Mouse (Mus musculus): Measurements from ENCODE around the gene Gm5089. TPM values are rescaled to one million over a fixed set of nuclear protein-coding genes. Genes with fewer than 3 reads are reported as not detected.

Gene Gm5089
- polyA plus RNA-seq, 1 experiment from 2014 or later, result not detected

DNA sequence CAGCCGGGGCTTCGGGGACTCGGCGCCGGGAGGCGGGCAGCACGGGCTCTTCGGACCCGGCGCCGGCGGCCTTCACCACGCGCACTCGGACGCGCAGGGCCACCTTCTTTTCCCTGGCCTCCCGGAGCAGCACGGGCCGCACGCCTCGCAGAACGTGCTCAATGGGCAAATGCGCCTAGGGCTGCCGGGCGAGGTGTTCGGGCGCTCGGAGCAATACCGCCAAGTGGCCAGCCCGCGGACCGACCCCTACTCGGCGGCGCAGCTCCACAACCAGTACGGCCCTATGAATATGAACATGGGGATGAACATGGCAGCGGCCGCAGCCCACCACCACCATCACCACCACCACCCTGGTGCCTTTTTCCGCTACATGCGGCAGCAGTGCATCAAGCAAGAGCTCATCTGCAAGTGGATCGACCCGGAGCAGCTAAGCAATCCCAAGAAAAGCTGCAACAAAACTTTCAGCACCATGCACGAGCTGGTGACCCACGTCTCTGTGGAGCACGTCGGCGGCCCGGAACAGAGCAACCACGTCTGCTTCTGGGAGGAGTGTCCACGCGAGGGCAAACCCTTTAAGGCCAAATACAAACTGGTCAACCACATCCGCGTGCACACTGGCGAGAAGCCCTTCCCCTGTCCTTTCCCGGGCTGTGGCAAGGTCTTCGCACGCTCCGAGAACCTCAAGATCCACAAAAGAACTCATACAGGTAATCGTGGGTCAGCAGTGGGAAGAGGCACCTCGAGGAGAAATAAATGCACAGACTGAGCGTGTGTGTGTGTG lies 25.3 kb upstream of the Gm5089 start:
- H3K27ac ChIP-seq (replicated peaks; ENCODE audit: low read depth, low read length), result peak overlapping the region; percentile 68
- no peaks in the 10 kb centered on the region for H3K9me3 ChIP-seq (replicated peaks; ENCODE audit: control insufficient read depth, low read length)
- DNase-seq (ENCODE audit: low spot score) (peak; percentile 50), ATAC-seq (replicated peaks; ENCODE audit: insufficient number of reproducible peaks, low FRiP score, low TSS enrichment, low read depth) (no peak)
- peak overlapping the region; percentile 48 for H3K4me3 ChIP-seq (ENCODE audit: low read depth, low read length)
- H3K9ac ChIP-seq (replicated peaks; ENCODE audit: low read length), result peak overlapping the region; percentile 68
- peaks cover 9% of the 10 kb centered on the region for H3K4me1 ChIP-seq (ENCODE audit: control insufficient read depth, insufficient read depth, low read length)
- no peaks in the 10 kb centered on the region for H3K36me3 ChIP-seq (replicated peaks; ENCODE audit: control insufficient read depth, insufficient read depth, low read depth, low read length)
- peak overlapping the region; percentile 83 for H3K4me2 ChIP-seq (ENCODE audit: low read depth, low read length)
- peaks cover 59% of the 10 kb centered on the region for H3K27me3 ChIP-seq (ENCODE audit: control insufficient read depth, insufficient read depth, low read length)
- WGBS, result under 1% methylated on average over 62 of the region's 62 CpGs

DNA sequence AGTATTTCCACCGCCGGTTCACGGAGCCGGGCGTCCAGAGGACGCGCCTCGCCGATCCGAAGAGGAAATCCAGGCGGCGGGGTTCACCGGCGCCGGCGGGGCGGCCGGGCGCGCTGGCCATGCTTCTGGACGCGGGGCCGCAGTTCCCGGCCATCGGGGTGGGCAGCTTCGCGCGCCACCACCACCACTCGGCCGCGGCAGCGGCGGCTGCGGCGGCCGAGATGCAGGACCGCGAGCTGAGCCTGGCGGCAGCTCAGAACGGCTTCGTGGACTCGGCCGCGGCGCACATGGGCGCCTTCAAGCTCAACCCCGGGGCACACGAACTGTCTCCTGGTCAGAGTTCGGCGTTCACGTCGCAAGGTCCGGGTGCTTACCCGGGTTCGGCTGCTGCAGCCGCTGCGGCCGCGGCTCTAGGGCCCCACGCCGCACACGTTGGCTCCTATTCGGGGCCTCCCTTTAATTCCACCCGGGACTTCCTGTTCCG lies 24.7 kb upstream of the Gm5089 start:
- ATAC-seq (replicated peaks; ENCODE audit: insufficient number of reproducible peaks, low FRiP score, low TSS enrichment, low read depth), result no peak
- under 1% methylated on average over 53 of the region's 65 CpGs for WGBS
- H3K9ac ChIP-seq (replicated peaks; ENCODE audit: low read length), result peak overlapping the region; percentile 68
- peaks cover 9% of the 10 kb centered on the region for H3K4me1 ChIP-seq (ENCODE audit: control insufficient read depth, insufficient read depth, low read length)
- H3K27me3 ChIP-seq (ENCODE audit: control insufficient read depth, insufficient read depth, low read length), result peaks cover 59% of the 10 kb centered on the region
- no peaks in the 10 kb centered on the region for H3K36me3 ChIP-seq (replicated peaks; ENCODE audit: control insufficient read depth, insufficient read depth, low read depth, low read length)
- peak overlapping the region; percentile 68 for H3K27ac ChIP-seq (replicated peaks; ENCODE audit: low read depth, low read length)
- peak; percentile 49 for DNase-seq (ENCODE audit: low spot score)
- no peaks in the 10 kb centered on the region for H3K9me3 ChIP-seq (replicated peaks; ENCODE audit: control insufficient read depth, low read length)
- peak overlapping the region; percentile 83 for H3K4me2 ChIP-seq (ENCODE audit: low read depth, low read length)
- H3K4me3 ChIP-seq (ENCODE audit: low read depth, low read length), result peak overlapping the region; percentile 48

DNA sequence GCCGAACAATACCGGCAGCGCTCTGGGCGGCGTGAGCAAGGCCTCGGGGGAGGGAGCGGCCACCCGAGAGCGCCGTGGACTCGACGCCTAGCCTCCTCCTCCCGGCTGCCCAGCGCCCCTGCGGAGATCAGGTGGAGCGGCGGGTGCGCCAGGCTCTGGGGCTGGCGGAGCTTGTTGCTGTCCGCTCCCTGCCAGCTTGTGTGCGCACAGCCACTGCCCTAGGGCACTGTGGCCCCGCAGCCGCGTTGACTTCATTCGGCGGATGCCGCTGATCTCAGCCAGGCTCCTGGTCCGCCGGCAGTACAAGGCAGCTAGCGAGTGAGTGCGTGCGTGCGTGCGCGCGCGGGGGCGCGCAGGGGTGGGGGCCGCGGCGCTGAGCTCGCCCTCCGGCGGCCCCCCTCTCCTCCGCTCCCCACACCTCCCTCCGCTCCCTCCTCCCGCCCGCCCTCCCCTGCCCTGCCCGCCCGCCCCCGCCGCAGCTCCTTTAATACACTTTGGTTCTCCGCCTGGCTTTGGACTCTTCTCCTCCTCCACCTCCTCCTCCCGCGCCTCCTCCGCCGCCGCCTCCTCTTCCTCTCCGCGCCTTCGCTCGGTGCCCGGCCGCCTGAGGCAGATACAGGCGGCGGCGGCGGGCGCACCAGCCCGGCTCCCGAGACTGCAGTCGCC lies 24.1 kb upstream of the Gm5089 start, which contains the start of gene Zic2:
Zic2 (plus strand) TSS at position 545 of the 666 bp plus-strand sequence.
- Histone ChIP-seq H3K27ac (replicated peaks; ENCODE audit: low read depth, low read length) (peak within 1 kb of the TSS; percentile 68), H3K9ac (replicated peaks; ENCODE audit: low read length) (peak within 1 kb of the TSS; percentile 68), H3K27me3 (ENCODE audit: control insufficient read depth, insufficient read depth, low read length) (peaks cover 54% of the 10 kb centered on the region), H3K9me3 (replicated peaks; ENCODE audit: control insufficient read depth, low read length) (no peaks in the 10 kb centered on the region), H3K4me1 (ENCODE audit: control insufficient read depth, insufficient read depth, low read length) (peaks cover 9% of the 10 kb centered on the region), H3K4me2 (ENCODE audit: low read depth, low read length) (peak within 1 kb of the TSS; percentile 83), H3K36me3 (replicated peaks; ENCODE audit: control insufficient read depth, insufficient read depth, low read depth, low read length) (no peaks in the 10 kb centered on the region), H3K4me3 (ENCODE audit: low read depth, low read length) (peak within 1 kb of the TSS; percentile 48)
- DNase-seq (ENCODE audit: low spot score) (peak; percentile 68), ATAC-seq (replicated peaks; ENCODE audit: insufficient number of reproducible peaks, low FRiP score, low TSS enrichment, low read depth) (peak; percentile 64)
- under 1% methylated on average over 41 of the region's 73 CpGs for WGBS

DNA sequence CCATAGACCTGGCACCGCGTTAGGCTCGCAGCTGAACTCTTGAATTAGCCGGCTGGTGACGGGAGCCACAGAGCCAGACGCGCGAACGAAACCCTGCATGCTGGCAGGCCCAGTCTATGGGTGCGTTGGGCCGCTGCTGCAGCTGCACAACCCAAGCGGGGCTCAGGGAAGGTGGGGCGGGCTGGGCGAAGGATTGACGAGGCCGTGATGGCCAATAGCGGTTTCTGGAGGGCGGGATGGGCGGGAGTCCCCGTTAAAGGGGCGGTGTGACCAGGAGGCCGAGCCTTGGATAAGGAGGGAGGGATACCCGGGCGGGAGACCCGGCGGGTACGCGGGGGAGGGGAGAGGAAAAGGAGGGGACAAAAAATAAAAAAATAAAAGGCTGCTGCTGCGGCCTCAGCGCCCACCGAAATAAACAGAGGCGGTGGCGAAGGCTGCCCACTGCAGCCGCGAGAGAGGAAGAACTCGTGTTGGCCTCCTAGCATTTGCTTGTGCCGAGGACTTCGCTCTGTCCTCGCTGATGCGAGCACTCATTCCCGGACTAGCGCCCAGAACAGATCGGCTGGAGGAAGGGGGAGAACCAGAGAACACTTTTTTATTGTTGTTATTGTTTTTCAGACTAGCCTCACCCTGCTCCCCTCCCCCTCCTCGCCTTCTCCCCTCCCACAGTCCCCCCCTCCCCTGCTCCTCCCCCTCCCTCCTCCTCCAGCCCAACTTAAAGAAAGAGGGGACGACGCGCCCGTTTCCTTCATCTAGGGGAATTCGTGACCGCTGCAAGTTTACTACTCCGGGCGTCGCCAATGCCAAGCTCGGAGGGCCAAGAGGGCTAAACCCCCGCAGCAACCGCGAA lies 23.4 kb upstream of the Gm5089 start:
- Histone ChIP-seq H3K27ac (replicated peaks; ENCODE audit: low read depth, low read length) (peak overlapping the region; percentile 67), H3K9ac (replicated peaks; ENCODE audit: low read length) (peak overlapping the region; percentile 57), H3K9me3 (replicated peaks; ENCODE audit: control insufficient read depth, low read length) (no peaks in the 10 kb centered on the region), H3K4me2 (ENCODE audit: low read depth, low read length) (peak overlapping the region; percentile 83), H3K4me1 (ENCODE audit: control insufficient read depth, insufficient read depth, low read length) (peaks cover 9% of the 10 kb centered on the region), H3K27me3 (ENCODE audit: control insufficient read depth, insufficient read depth, low read length) (peaks cover 54% of the 10 kb centered on the region), H3K4me3 (ENCODE audit: low read depth, low read length) (peak overlapping the region; percentile 48), H3K36me3 (replicated peaks; ENCODE audit: control insufficient read depth, insufficient read depth, low read depth, low read length) (no peaks in the 10 kb centered on the region)
- WGBS, result under 1% methylated on average over 56 of the region's 57 CpGs
- ATAC-seq (replicated peaks; ENCODE audit: insufficient number of reproducible peaks, low FRiP score, low TSS enrichment, low read depth) (peak; percentile 86), DNase-seq (ENCODE audit: low spot score) (peak; percentile 83)

DNA sequence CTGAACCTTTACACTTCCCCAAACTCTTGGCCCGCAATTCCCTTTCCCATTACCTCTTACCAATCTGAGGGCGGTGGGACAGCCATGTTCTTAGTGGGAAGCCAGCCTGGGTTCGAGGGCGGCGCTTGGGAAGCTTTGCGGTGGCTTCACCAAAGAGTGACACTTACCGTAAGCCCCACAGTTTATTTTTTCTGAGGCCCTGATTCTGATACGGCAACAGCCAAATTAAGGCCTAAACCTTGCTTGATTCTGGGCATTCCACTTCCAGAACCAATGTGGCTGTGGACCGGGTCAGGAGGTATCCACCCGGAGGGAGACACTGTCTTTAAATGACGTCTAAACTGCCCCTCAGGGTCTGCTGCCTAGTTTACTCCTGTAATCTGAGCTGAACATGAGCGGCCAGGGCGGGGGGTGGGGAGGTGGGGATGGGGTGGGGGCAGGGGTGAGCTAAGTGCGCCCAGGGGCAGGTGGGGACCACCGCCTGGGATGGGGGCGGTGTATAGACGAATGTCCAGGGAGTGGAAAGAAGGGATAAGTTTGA lies 22.4 kb upstream of the Gm5089 start:
- ATAC-seq (replicated peaks; ENCODE audit: insufficient number of reproducible peaks, low FRiP score, low TSS enrichment, low read depth) (no peak), DNase-seq (ENCODE audit: low spot score) (peak; percentile 3)
- H3K4me1 ChIP-seq (ENCODE audit: control insufficient read depth, insufficient read depth, low read length), result peaks cover 6% of the 10 kb centered on the region
- no peak overlapping the region; the same call in 1 of the 2 replicates for H3K4me2 ChIP-seq (ENCODE audit: low read depth, low read length)
- 0% methylated on average over 17 of the region's 17 CpGs for WGBS
- H3K36me3 ChIP-seq (replicated peaks; ENCODE audit: control insufficient read depth, insufficient read depth, low read depth, low read length), result no peaks in the 10 kb centered on the region
- no peak overlapping the region for H3K9ac ChIP-seq (replicated peaks; ENCODE audit: low read length)
- peaks cover 54% of the 10 kb centered on the region for H3K27me3 ChIP-seq (ENCODE audit: control insufficient read depth, insufficient read depth, low read length)
- H3K27ac ChIP-seq (replicated peaks; ENCODE audit: low read depth, low read length), result no peak overlapping the region
- peak overlapping the region; percentile 48; the same call in 1 of the 2 replicates for H3K4me3 ChIP-seq (ENCODE audit: low read depth, low read length)
- no peaks in the 10 kb centered on the region for H3K9me3 ChIP-seq (replicated peaks; ENCODE audit: control insufficient read depth, low read length)

DNA sequence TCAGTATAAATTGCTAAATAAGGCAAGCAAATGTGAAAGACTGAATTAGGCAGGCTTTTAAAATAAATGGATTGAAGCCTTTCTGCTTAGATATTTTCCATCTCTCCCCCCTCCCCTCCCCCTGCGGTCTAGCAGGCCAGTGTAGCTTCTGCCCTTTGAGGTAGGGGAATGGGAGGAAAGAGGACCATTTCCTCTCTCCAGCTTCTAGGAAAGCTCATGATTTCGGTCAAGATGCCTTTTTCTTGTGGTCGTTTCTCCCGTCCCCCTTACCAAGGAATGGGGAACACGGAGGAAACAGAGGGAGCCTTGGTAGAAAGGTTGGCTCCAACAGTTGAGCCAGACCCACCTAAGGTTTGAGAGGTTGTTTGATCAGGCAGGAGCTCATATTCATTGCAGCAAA lies 21.7 kb upstream of the Gm5089 start:
- no peak overlapping the region for H3K9ac ChIP-seq (replicated peaks; ENCODE audit: low read length)
- H3K36me3 ChIP-seq (replicated peaks; ENCODE audit: control insufficient read depth, insufficient read depth, low read depth, low read length), result no peaks in the 10 kb centered on the region
- H3K27ac ChIP-seq (replicated peaks; ENCODE audit: low read depth, low read length), result no peak overlapping the region
- DNase-seq (ENCODE audit: low spot score) (peak; percentile 16), ATAC-seq (replicated peaks; ENCODE audit: insufficient number of reproducible peaks, low FRiP score, low TSS enrichment, low read depth) (no peak)
- peaks cover 6% of the 10 kb centered on the region for H3K4me1 ChIP-seq (ENCODE audit: control insufficient read depth, insufficient read depth, low read length)
- H3K9me3 ChIP-seq (replicated peaks; ENCODE audit: control insufficient read depth, low read length), result no peaks in the 10 kb centered on the region
- 3% methylated on average over 5 of the region's 5 CpGs for WGBS
- peaks cover 60% of the 10 kb centered on the region for H3K27me3 ChIP-seq (ENCODE audit: control insufficient read depth, insufficient read depth, low read length)
- no peak overlapping the region for H3K4me2 ChIP-seq (ENCODE audit: low read depth, low read length)
- no peak overlapping the region for H3K4me3 ChIP-seq (ENCODE audit: low read depth, low read length)

DNA sequence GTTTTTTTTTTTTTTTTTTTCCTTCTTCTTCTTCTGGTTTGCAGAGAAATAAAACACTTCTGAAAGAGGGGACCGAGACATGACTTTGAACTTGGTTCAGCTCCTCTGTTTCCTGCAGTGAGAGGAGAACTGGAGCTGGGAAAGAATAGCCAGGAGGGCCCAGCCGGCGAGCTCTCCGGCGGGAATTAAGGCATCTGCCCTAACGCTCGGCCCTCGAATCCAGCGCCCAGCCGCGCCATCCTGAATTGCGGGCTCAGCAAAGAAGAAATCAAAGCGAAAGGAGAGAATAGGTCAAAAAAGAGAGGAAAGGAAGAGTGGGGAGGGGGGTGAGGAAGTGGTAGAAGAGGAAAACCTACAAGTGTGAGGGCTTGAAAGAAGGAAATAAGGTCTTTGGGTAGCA lies 21.2 kb upstream of the Gm5089 start:
- H3K4me1 ChIP-seq (ENCODE audit: control insufficient read depth, insufficient read depth, low read length), result peaks cover 6% of the 10 kb centered on the region
- H3K9ac ChIP-seq (replicated peaks; ENCODE audit: low read length), result no peak overlapping the region
- H3K4me3 ChIP-seq (ENCODE audit: low read depth, low read length), result no peak overlapping the region
- H3K9me3 ChIP-seq (replicated peaks; ENCODE audit: control insufficient read depth, low read length), result no peaks in the 10 kb centered on the region
- H3K27ac ChIP-seq (replicated peaks; ENCODE audit: low read depth, low read length), result no peak overlapping the region
- H3K4me2 ChIP-seq (ENCODE audit: low read depth, low read length), result no peak overlapping the region
- no peaks in the 10 kb centered on the region for H3K36me3 ChIP-seq (replicated peaks; ENCODE audit: control insufficient read depth, insufficient read depth, low read depth, low read length)
- peaks cover 60% of the 10 kb centered on the region for H3K27me3 ChIP-seq (ENCODE audit: control insufficient read depth, insufficient read depth, low read length)
- DNase-seq (ENCODE audit: low spot score) (peak; percentile 37), ATAC-seq (replicated peaks; ENCODE audit: insufficient number of reproducible peaks, low FRiP score, low TSS enrichment, low read depth) (no peak)
- under 1% methylated on average over 13 of the region's 13 CpGs for WGBS

Measured in embryonic facial prominence, embryonic 11.5 days (tissue).